Mouse (Mus musculus) adrenal gland, postnatal 10 days (tissue): ENCODE measurements around the gene Dohh. TPM values are rescaled to one million over a fixed set of nuclear protein-coding genes. Genes with fewer than 3 reads are reported as not detected.

Source experiments
- DNase-seq: peaks from one replicate; pipeline ENCODE4 v3.0.0; 2021; ENCODE audit warnings: mixed read lengths
- total RNA-seq, 2 experiments: library from RNA; stranded (reverse); gene quantifications; 2 replicates each; pipeline ENCODE4 v1.2.3; 2021

Dohh gene
- total RNA-seq, 2 experiments from 2014 or later, result 52.8 to 54.2 TPM

GRCm38 (mm10) chr10:81404720-81405119 is 20.5 kb downstream of the Dohh start:
- no peak for DNase-seq

- DNase-seq, result peak; percentile 71
These were observed 21.5 kb downstream of the Dohh start for GRCm38 (mm10) chr10:81405588-81406201.

GRCm38 (mm10) chr10:81406504-81407440 is 22.5 kb downstream of the Dohh start:
- no peak for DNase-seq

- peak; percentile 88 for DNase-seq
These were observed 23.6 kb downstream of the Dohh start for GRCm38 (mm10) chr10:81407539-81408423.

- DNase-seq, result no peak
These were observed 24.1 kb downstream of the Dohh start for GRCm38 (mm10) chr10:81408424-81408729.

- peak; percentile 92 for DNase-seq
These were observed 24.7 kb downstream of the Dohh start for GRCm38 (mm10) chr10:81408871-81409291.

- no peak for DNase-seq
These were observed 25.1 kb downstream of the Dohh start for GRCm38 (mm10) chr10:81409330-81409729.

GRCm38 (mm10) chr10:81410350-81410749 is 26.1 kb downstream of the Dohh start:
- no peak for DNase-seq

- DNase-seq, result peak; percentile 54
These were observed 26.8 kb downstream of the Dohh start for GRCm38 (mm10) chr10:81410981-81411380.

GRCm38 (mm10) chr10:81411471-81412400 is 27.5 kb downstream of the Dohh start:
- peak; percentile 93 for DNase-seq

- no peak for DNase-seq
These were observed 28.5 kb downstream of the Dohh start for GRCm38 (mm10) chr10:81412586-81413309.

GRCm38 (mm10) chr10:81413310-81414261 is 29.4 kb downstream of the Dohh start:
- DNase-seq, result peak; percentile 93

- DNase-seq, result peak; percentile 64
These were observed 30.5 kb downstream of the Dohh start for GRCm38 (mm10) chr10:81414682-81415081.

- no peak for DNase-seq
These were observed 30.9 kb downstream of the Dohh start for GRCm38 (mm10) chr10:81415146-81415545.

- DNase-seq, result no peak
These were observed 31.5 kb downstream of the Dohh start for GRCm38 (mm10) chr10:81415549-81416310.

- peak; percentile 92 for DNase-seq
These were observed 32.5 kb downstream of the Dohh start for GRCm38 (mm10) chr10:81416581-81417226.

GRCm38 (mm10) chr10:81417227-81418215 is 33.3 kb downstream of the Dohh start:
- DNase-seq, result no peak
